Mouse (Mus musculus): ENCODE measurements around the gene Tbc1d1.

Tbc1d1 gene

DNA sequence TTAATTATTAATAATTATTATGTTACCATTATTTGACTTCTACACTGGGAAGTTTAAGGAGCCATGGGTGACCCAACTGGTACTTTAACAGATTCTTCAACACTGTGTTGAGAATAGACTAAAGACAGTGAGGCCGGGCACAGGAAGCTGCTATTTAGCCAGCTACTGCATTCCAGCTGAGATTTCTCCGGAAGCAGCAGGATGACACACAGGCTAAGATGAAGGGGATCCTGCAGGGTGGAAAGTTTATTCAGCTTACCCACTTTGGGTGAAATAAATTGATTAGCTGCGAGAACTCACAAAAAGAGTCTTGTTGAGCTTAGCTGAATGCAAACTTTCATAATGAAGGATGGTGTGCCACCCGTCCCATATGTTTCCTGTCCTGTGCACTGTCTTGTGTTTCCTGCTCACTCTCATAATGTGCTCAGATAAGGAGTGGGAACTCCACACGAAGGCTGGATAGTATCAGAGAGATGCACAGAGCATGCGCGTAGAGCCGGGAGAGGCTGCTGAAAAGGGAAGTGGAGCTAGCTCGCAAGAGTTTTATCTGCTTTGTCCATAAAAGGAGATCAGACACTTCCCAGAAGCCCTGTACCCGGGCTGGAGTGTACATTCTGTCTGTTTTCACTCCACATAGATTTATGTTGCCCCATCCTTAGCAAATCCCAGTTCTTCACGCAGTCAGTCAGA lies at the start of gene Tbc1d1:
Gene Tbc1d1, plus strand, starts transcription at position 445 of the 690 bp plus-strand sequence.
- peak; percentile 29 for DNase-seq

GRCm38 (mm10) chr5:64107596-64108289 lies 48.4 kb upstream of the Tbc1d1 start:
- no peak for DNase-seq

- DNase-seq, result no peak
Observed at GRCm38 (mm10) chr5:64109217-64109616, 46.9 kb upstream of the Tbc1d1 start.

- DNase-seq, result no peak
Observed at GRCm38 (mm10) chr5:64112360-64112759, 43.7 kb upstream of the Tbc1d1 start.

DNA sequence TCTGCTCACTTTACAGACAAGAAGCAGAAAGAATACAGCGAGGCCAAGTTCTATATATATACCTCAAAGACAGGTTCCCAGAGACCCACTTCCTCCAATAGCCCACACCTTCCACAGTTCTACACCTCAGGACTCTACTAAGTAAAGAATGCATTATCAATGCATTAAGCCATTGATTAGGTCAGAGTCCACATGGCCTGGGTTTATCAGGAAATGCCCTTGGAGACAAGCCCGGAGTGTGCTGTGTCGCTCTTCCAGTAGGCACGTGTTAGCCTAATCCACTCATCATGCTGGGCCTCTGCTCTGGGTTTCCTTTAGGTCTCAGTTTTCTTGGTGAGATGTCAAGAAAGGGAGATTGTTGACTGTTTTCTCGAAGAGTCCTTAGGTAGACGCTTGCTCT lies 41.9 kb upstream of the Tbc1d1 start:
- no peak for DNase-seq

- no peak for DNase-seq
Observed at GRCm38 (mm10) chr5:64117191-64117590, 38.9 kb upstream of the Tbc1d1 start.

- DNase-seq, result no peak
Observed at GRCm38 (mm10) chr5:64125783-64126182, 30.3 kb upstream of the Tbc1d1 start.

GRCm38 (mm10) chr5:64131550-64131949 lies 24.6 kb upstream of the Tbc1d1 start:
- DNase-seq, result no peak

GRCm38 (mm10) chr5:64133901-64134300 lies 22.2 kb upstream of the Tbc1d1 start:
- DNase-seq, result no peak

GRCm38 (mm10) chr5:64136325-64136724 lies 19.8 kb upstream of the Tbc1d1 start:
- DNase-seq, result no peak

DNA sequence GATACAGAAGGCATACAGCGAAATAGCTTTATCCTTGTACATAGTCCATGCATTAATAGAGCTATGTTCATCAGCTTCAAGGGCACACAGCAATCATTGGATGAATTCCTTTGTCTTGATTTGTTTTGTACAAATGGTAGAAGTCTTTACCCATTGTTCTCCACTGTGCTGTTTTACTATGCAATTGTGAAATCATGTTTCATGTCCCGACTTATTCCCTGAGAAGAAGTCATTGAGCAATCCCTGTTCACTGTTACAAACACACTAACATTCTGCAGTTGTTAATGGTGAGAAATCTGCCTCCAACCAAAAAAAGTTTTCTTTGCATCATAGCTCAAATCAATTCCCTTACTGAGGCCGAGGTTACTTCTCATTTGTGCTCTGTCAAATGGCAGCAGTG lies 15.9 kb upstream of the Tbc1d1 start:
- no peak for DNase-seq

GRCm38 (mm10) chr5:64144315-64144714 lies 11.8 kb upstream of the Tbc1d1 start:
- no peak for DNase-seq

GRCm38 (mm10) chr5:64146384-64147005 lies 9.6 kb upstream of the Tbc1d1 start:
- DNase-seq, result no peak

- no peak for DNase-seq
Observed at GRCm38 (mm10) chr5:64149184-64150127, 6.6 kb upstream of the Tbc1d1 start.

DNA sequence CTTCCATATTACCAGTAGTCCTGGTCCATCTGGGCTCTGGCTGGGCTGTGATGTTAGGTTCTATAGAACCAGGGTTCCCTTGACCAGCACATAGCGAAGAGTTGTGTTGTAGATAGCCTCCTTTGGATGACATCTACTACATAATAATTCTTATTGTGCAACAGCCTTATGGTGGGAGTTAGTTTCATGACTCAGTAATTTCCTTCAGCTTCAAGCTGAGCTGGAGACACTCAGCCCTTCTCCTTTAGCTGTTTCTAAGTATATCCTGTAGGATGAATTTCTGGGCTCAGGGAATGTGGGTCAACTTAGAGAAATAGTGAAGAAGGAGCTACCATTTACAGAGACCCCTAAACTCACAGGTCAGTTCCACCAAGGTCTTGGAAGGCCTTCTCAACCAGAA lies 2.8 kb upstream of the Tbc1d1 start:
- DNase-seq, result no peak

- DNase-seq, result no peak
Observed at GRCm38 (mm10) chr5:64156579-64156978, 474 bp downstream of the Tbc1d1 start.

DNA sequence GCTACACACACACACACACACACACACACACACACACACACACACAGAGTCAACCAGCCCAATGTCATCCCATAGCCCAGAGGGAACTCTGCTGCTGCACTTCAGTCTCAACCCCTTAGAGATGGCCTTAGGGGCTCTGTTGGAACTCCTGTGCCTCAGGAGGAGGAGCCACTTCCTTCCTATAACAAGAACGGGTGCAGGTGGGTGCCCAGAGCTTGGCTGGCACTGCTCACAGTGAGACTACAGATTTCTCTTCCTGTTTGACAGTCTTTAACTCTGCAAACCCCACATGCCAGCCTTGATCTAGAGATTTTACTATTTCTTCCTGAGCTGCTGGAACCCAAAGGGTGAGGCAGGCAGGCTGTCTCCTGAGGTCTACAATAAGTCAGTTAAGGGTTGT lies 1.8 kb downstream of the Tbc1d1 start:
- no peak for DNase-seq

- no peak for DNase-seq
Observed at GRCm38 (mm10) chr5:64158501-64158900, 2.4 kb downstream of the Tbc1d1 start.

GRCm38 (mm10) chr5:64159065-64159780 lies 3.1 kb downstream of the Tbc1d1 start:
- peak; percentile 69 for DNase-seq

GRCm38 (mm10) chr5:64159781-64160704 lies 3.9 kb downstream of the Tbc1d1 start:
- peak; percentile 83 for DNase-seq

Data from right cerebral cortex, adult 18-20 months (tissue).